35 mouse cellular contexts compared by ENCODE assay signal in genomic region chr19:29345636-29346035, GRCm38 (mm10). TPM values are rescaled to one million over a fixed set of nuclear protein-coding genes. Genes with fewer than 3 reads are reported as not detected.
"Had no signal": no experiment of that assay in that cellular context is flagged by ENCODE, and none has a peak within 500 bp of the region (broad histone marks: within the 10 kb centered on the region; RNA-seq: fewer than 3 reads in every experiment).

No protein-coding gene starts in this region.

- H3K4me3 ChIP-seq: heart, adult 2 months; heart, embryonic 13.5 days; heart, embryonic 15.5 days; hindbrain, embryonic 12.5 days; intestine, embryonic 15.5 days; layer of hippocampus, adult 2 months; limb, embryonic 13.5 days; limb, embryonic 15.5 days; liver, embryonic 12.5 days had no signal

- H3K27me3 ChIP-seq: heart, embryonic 13.5 days; heart, embryonic 15.5 days; hindbrain, embryonic 12.5 days; intestine, embryonic 15.5 days; limb, embryonic 13.5 days; limb, embryonic 15.5 days; liver, embryonic 12.5 days had no signal

- DNase-seq: gastrocnemius, postnatal 14 days; gastrocnemius, postnatal 36 days; heart, adult 11 months; heart, adult 2 months; heart, postnatal 14 days; heart, postnatal 36 days; kidney, adult 18-20 months; kidney, adult 8-10 months; kidney, postnatal 10 days; kidney, postnatal 25 days; kidney, postnatal 4 days; layer of hippocampus, postnatal 36 days; left cerebral cortex, postnatal 4 days had no signal

- H3K9ac ChIP-seq: heart, embryonic 13.5 days; heart, embryonic 15.5 days; hindbrain, embryonic 12.5 days; hindbrain, embryonic 14.5 days; intestine, embryonic 15.5 days; limb, embryonic 13.5 days; limb, embryonic 15.5 days; liver, embryonic 12.5 days; liver, embryonic 14.5 days had no signal

- H3K36me3 ChIP-seq: intestine, embryonic 15.5 days; limb, embryonic 13.5 days; limb, embryonic 15.5 days had no signal

- ATAC-seq: hindbrain, embryonic 16.5 days; inflammation-experienced regulatory T-cells, adult 6 months; intestine, embryonic 15.5 days; intestine, postnatal 0 days; liver, embryonic 12.5 days had no signal

- H3K4me1 ChIP-seq: heart, embryonic 13.5 days; heart, embryonic 15.5 days; hindbrain, embryonic 12.5 days; intestine, embryonic 15.5 days; limb, embryonic 13.5 days; limb, embryonic 15.5 days had no signal

- H3K27ac ChIP-seq: heart, adult 2 months; heart, embryonic 13.5 days; heart, embryonic 15.5 days; hindbrain, embryonic 12.5 days; hindbrain, embryonic 14.5 days; intestine, embryonic 15.5 days; layer of hippocampus, adult 2 months; limb, embryonic 13.5 days; limb, embryonic 15.5 days; liver, embryonic 12.5 days; liver, embryonic 14.5 days had no signal

- H3K4me2 ChIP-seq: heart, embryonic 11.5 days; heart, embryonic 13.5 days; heart, embryonic 15.5 days; hindbrain, embryonic 12.5 days; hindbrain, embryonic 14.5 days; intestine, embryonic 15.5 days; limb, embryonic 13.5 days; limb, embryonic 15.5 days; liver, embryonic 12.5 days had no signal

- H3K9me3 ChIP-seq: heart, embryonic 13.5 days; heart, embryonic 15.5 days; hindbrain, embryonic 12.5 days; intestine, embryonic 15.5 days; limb, embryonic 13.5 days; limb, embryonic 15.5 days; liver, embryonic 12.5 days had no signal

RNA-seq across cellular contexts. Expression of gene Rln1, which starts 11.2 kb away (rescaled TPM):
- total RNA-seq: gastrocnemius, adult 18-20 months; gastrocnemius, adult 8-10 months; gastrocnemius, postnatal 14 days; gastrocnemius, postnatal 36 days; heart, adult 2 months; heart, postnatal 14 days; heart, postnatal 36 days; hematopoietic stem cell, adult 5-6 weeks; liver, adult 2 months had no signal
- polyA plus RNA-seq: gonadal fat pad, adult 2 months; heart, adult 2 months; inflammation-experienced regulatory T-cells, adult 6 months; intestine, postnatal 0 days; kidney, embryonic 14.5 days; limb, embryonic 11.5 days; limb, embryonic 13.5 days; liver, adult 2 months; liver, embryonic 12.5 days; liver, embryonic 14.5 days; liver, embryonic 16.5 days had no signal

RNA-seq across cellular contexts. Expression of gene Insl6, which starts 20.5 kb away (rescaled TPM):
- total RNA-seq: gastrocnemius, adult 18-20 months; gastrocnemius, adult 8-10 months; gastrocnemius, postnatal 36 days; heart, postnatal 36 days; layer of hippocampus, postnatal 36 days; left cerebral cortex, postnatal 4 days had no signal

RNA-seq across cellular contexts. Expression of gene Cd274, which starts 21.6 kb away (rescaled TPM):
- polyA plus RNA-seq: limb, embryonic 11.5 days had no signal
